Comparison of ENCODE assay signal across 9 mouse cellular contexts in genomic region chr5:112607867-112608516, GRCm38 (mm10). TPM values are rescaled to one million over a fixed set of nuclear protein-coding genes. Genes with fewer than 3 reads are reported as not detected.
A peak's percentile ranks its signal among the peaks of the same experiment; 100 is the strongest.
DNase-seq lines count a peak whose midpoint lies in the region; ATAC-seq and TF ChIP-seq lines count a peak whose summit lies in the region.
"Had no signal": no experiment of that assay in that cellular context is flagged by ENCODE, and none has a peak within 500 bp of the region (broad histone marks: within the 10 kb centered on the region; RNA-seq: fewer than 3 reads in every experiment).

No protein-coding gene starts in this region.

- no peaks in the 10 kb centered on the region for H3K27me3 ChIP-seq in hindbrain, postnatal 0 days (ENCODE audit: insufficient read depth, low read length)
- H3K27me3 ChIP-seq in hindbrain, embryonic 12.5 days, result no peaks in the 10 kb centered on the region
- H3K27me3 ChIP-seq in midbrain, embryonic 14.5 days (ENCODE audit: control insufficient read depth, insufficient read depth, low read length), result no peaks in the 10 kb centered on the region
- H3K27me3 ChIP-seq: Patski had no signal

- no peak overlapping the region for H3K9ac ChIP-seq in hindbrain, postnatal 0 days (replicated peaks; ENCODE audit: low read length)
- H3K9ac ChIP-seq in hindbrain, embryonic 12.5 days, result no peak overlapping the region
- H3K9ac ChIP-seq in midbrain, embryonic 14.5 days (replicated peaks; ENCODE audit: low read length), result 0 out of 2 replicates have a peak overlapping the region, but pooled peaks have one; percentile 9

- H3K4me2 ChIP-seq in hindbrain, postnatal 0 days (ENCODE audit: low read depth, low read length), result no peak overlapping the region
- no peak overlapping the region for H3K4me2 ChIP-seq in hindbrain, embryonic 12.5 days (replicated peaks)
- H3K4me2 ChIP-seq in midbrain, embryonic 14.5 days (ENCODE audit: low read length), result no peak overlapping the region

- WGBS in hindbrain, postnatal 0 days, result 24% methylated on average over 9 of the region's 9 CpGs
- 57% methylated on average over 9 of the region's 9 CpGs for whole genome bisulfite sequencing in hindbrain, embryonic 12.5 days
- WGBS in midbrain, embryonic 14.5 days, result 46% methylated on average over 9 of the region's 9 CpGs

- intact Hi-C loops in gastrocnemius, postnatal 36 days (cut with DNase I), result no loop called here

- H3K36me3 ChIP-seq in hindbrain, postnatal 0 days (ENCODE audit: insufficient read depth, low read length), result no peaks in the 10 kb centered on the region
- H3K36me3 ChIP-seq in hindbrain, embryonic 12.5 days, result no peaks in the 10 kb centered on the region
- no peaks in the 10 kb centered on the region for H3K36me3 ChIP-seq in midbrain, embryonic 14.5 days (ENCODE audit: control insufficient read depth, insufficient read depth, low read length)

- peaks cover 18% of the 10 kb centered on the region for H3K4me1 ChIP-seq in hindbrain, postnatal 0 days (ENCODE audit: insufficient read depth, low read length)
- peaks cover 21% of the 10 kb centered on the region for H3K4me1 ChIP-seq in hindbrain, embryonic 12.5 days
- peaks cover 13% of the 10 kb centered on the region for H3K4me1 ChIP-seq in midbrain, embryonic 14.5 days (ENCODE audit: control insufficient read depth, insufficient read depth, low read length)

- 0 out of 2 replicates have a peak, but pooled peaks have one; percentile 11 for ATAC-seq in hindbrain, postnatal 0 days
- no peak for ATAC-seq in hindbrain, embryonic 12.5 days (ENCODE audit: low FRiP score)
- ATAC-seq in midbrain, embryonic 14.5 days (ENCODE audit: low FRiP score, low TSS enrichment), result no peak
- ATAC-seq: Patski had no signal

- no peak for TF ChIP-seq POLR2A in brain, embryonic 14.5 days (IDR thresholded peaks at IDR 0.05; ENCODE audit: borderline replicate concordance, extremely low read depth, insufficient read depth, insufficient read length, poor library complexity, severe bottlenecking)

- DNase-seq in hindbrain, postnatal 0 days (ENCODE audit: low spot score), result peak; percentile 49
- DNase-seq in brain, embryonic 14.5 days (ENCODE audit: low read depth), result peak; percentile 93
- DNase-seq in gastrocnemius, postnatal 36 days, result peak; percentile 14 to 23
- DNase-seq in midbrain, embryonic 14.5 days, result no peak
- DNase-seq in spleen, postnatal 36 days (ENCODE audit: low spot score in 2 of 2), result no peak
- DNase-seq in ovary, postnatal 36 days (ENCODE audit: low spot score), result no peak
- DNase-seq in left cerebral cortex, adult 11 months (ENCODE audit: low spot score), result no peak

- H3K4me3 ChIP-seq in hindbrain, postnatal 0 days (ENCODE audit: low read length), result no peak overlapping the region
- H3K4me3 ChIP-seq in hindbrain, embryonic 12.5 days, result no peak overlapping the region
- H3K4me3 ChIP-seq in midbrain, embryonic 14.5 days (replicated peaks; ENCODE audit: low read depth, low read length), result no peak overlapping the region

- no peak for TF ChIP-seq CTCF in hindbrain, postnatal 0 days (IDR thresholded peaks at IDR 0.05; ENCODE audit: low read depth)
- TF ChIP-seq CTCF in brain, embryonic 14.5 days (IDR thresholded peaks at IDR 0.05; ENCODE audit: borderline replicate concordance, extremely low read depth, insufficient read depth, insufficient read length), result no peak

- H3K27ac ChIP-seq in hindbrain, postnatal 0 days, result peak overlapping the region; percentile 3; the same call in 1 of the 2 replicates
- H3K27ac ChIP-seq in hindbrain, embryonic 12.5 days, result no peak overlapping the region; the same call in 1 of the 2 replicates
- H3K27ac ChIP-seq in midbrain, embryonic 14.5 days (replicated peaks; ENCODE audit: low read depth, low read length), result 0 out of 2 replicates have a peak overlapping the region, but pooled peaks have one; percentile 49

- H3K9me3 ChIP-seq in hindbrain, postnatal 0 days (ENCODE audit: low read length), result no peaks in the 10 kb centered on the region
- no peaks in the 10 kb centered on the region for H3K9me3 ChIP-seq in hindbrain, embryonic 12.5 days (replicated peaks)
- H3K9me3 ChIP-seq in midbrain, embryonic 14.5 days (ENCODE audit: control insufficient read depth, low read length), result no peaks in the 10 kb centered on the region

RNA-seq across cellular contexts. Expression of gene Sez6l, which starts 31.0 kb away (rescaled TPM):
- 80.1 and 93.5 TPM in 2 replicates for total RNA-seq in hindbrain, postnatal 0 days (2014; rRNA removed)
- polyA plus RNA-seq in hindbrain, postnatal 0 days (2015; fragmentation: Nextera tagmentation; extraction: Ambion mirVana), result 39.5 and 43.5 TPM in 2 replicates
- 16.0 and 16.4 TPM in 2 replicates for polyA plus RNA-seq in hindbrain, embryonic 12.5 days (2016; fragmentation: Nextera tagmentation; extraction: Ambion mirVana)
- 87.9 and 114 TPM in 2 replicates for polyA plus RNA-seq in brain, embryonic 14.5 days (2012; rRNA removed)
- under 1 TPM in 1 of 2 experiments, not detected in 1; 0.05 TPM for total RNA-seq in gastrocnemius, postnatal 36 days (2021)
- 46.3 and 49.9 TPM in 2 replicates for polyA plus RNA-seq in midbrain, embryonic 14.5 days (2014; fragmentation: Nextera tagmentation; extraction: Ambion mirVana)

Comparison
In these comparisons a context has a peak if more than half of its experiments do, and no peak if none do; other contexts are left out.
1. DNase-seq: peak in hindbrain, postnatal 0 days (single experiment), brain, embryonic 14.5 days (single experiment) and gastrocnemius, postnatal 36 days (2 of 2); none in midbrain, embryonic 14.5 days (single experiment), spleen, postnatal 36 days (0 of 2), ovary, postnatal 36 days (single experiment) and left cerebral cortex, adult 11 months (single experiment).